ENCODE assay signal across 1 mouse cellular context in the genomic region with DNA sequence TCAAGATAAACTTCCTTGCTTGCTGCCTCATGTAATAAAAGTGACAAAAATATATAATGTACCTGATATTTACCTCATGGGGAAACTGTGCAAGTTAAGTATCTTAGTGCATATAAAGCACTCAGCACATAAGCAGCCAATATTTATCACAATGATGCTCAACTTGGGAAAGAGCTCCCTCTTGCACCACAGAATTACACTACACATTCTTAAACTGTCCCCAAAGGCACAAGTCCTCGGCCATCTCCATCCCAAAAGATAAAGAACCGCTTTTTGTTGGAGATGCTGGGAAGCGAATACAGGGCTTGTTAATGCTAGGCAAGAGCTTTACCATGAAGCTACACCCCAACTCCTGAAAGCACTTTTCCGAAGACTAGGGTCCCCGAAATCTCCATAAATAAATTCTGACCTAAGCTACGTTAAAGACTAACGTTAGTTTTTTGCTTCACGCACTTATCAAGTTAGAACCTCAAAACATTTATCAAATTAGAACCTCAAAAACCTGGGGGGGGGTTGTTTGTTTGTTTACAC.
TF ChIP-seq lines count a peak whose summit lies in the region.

No protein-coding gene starts in this region.

TF ChIP-seq in C2C12, 6 proteins besides CTCF, POLR2A, EP300 and RAD21:
- TF ChIP-seq MAX (IDR thresholded peaks at IDR 0.05) (no peak), USF1 (IDR thresholded peaks at IDR 0.05; ENCODE audit: low read depth) (no peak), MYOG (IDR thresholded peaks at IDR 0.05; ENCODE audit: control insufficient read depth, extremely low read depth, insufficient read length) (no peak), CEBPB (IDR thresholded peaks at IDR 0.05; ENCODE audit: low read depth) (no peak), MYOD1 (IDR thresholded peaks at IDR 0.05; ENCODE audit: control insufficient read depth, insufficient read length, low read depth) (no peak), FOSL1 (IDR thresholded peaks at IDR 0.05; ENCODE audit: insufficient read depth, low read length, poor library complexity, severe bottlenecking) (no peak)
TF ChIP-seq in C2C12: peak in this region for 0.
